Mouse (Mus musculus): ENCODE data around the gene Olfr993. TPM values are rescaled to one million over a fixed set of nuclear protein-coding genes. Genes with fewer than 3 reads are reported as not detected.

Gene Olfr993
- not detected for polyA plus RNA-seq (2012; fragmentation: generic; extraction: Trizol)
- long read RNA-seq, experiment 1: 0 reads
- long read RNA-seq, experiment 2: 0 reads

GRCm38 (mm10) chr2:85414777-85415176 lies at the start of gene Olfr993:
TSS of gene Olfr993 (minus strand) at chr2:85414877.
- H3K27me3 ChIP-seq (ENCODE audit: control insufficient read depth, insufficient read depth, insufficient read length): no peaks in the 10 kb centered on the region
- H3K79me3 ChIP-seq (ENCODE audit: low read depth): no peaks in the 10 kb centered on the region
- TF ChIP-seq MYOG (IDR thresholded peaks at IDR 0.05; ENCODE audit: control insufficient read depth, extremely low read depth, insufficient read length) (no peak), MAX (IDR thresholded peaks at IDR 0.05) (no peak), USF1 (IDR thresholded peaks at IDR 0.05; ENCODE audit: low read depth) (no peak), FOSL1 (IDR thresholded peaks at IDR 0.05; ENCODE audit: insufficient read depth, low read length, poor library complexity, severe bottlenecking) (no peak), CEBPB (IDR thresholded peaks at IDR 0.05; ENCODE audit: low read depth) (no peak)
- H3K4me3 ChIP-seq (ENCODE audit: insufficient read depth, poor library complexity, severe bottlenecking): no peak within 1 kb of the TSS
- H3ac ChIP-seq (ENCODE audit: control insufficient read depth, insufficient read length, low read depth): no peak within 1 kb of the TSS
- no peaks in the 10 kb centered on the region for H3K79me2 ChIP-seq (ENCODE audit: control insufficient read depth, insufficient read depth)
- H3K36me3 ChIP-seq (ENCODE audit: control insufficient read depth, insufficient read depth): no peaks in the 10 kb centered on the region

- Histone ChIP-seq H3K27me3 (ENCODE audit: control insufficient read depth, insufficient read depth, insufficient read length) (no peaks in the 10 kb centered on the region), H3K4me3 (ENCODE audit: insufficient read depth, poor library complexity, severe bottlenecking) (no peak within 1 kb of the TSS), H3K79me2 (ENCODE audit: control insufficient read depth, insufficient read depth) (no peaks in the 10 kb centered on the region), H3K79me3 (ENCODE audit: low read depth) (no peaks in the 10 kb centered on the region), H3K36me3 (ENCODE audit: control insufficient read depth, insufficient read depth) (no peaks in the 10 kb centered on the region), H3ac (ENCODE audit: control insufficient read depth, insufficient read length, low read depth) (no peak within 1 kb of the TSS)
- TF ChIP-seq USF1 (IDR thresholded peaks at IDR 0.05; ENCODE audit: low read depth) (no peak), MYOD1 (IDR thresholded peaks at IDR 0.05; ENCODE audit: control insufficient read depth, insufficient read length, low read depth) (no peak), MYOG (IDR thresholded peaks at IDR 0.05; ENCODE audit: control insufficient read depth, extremely low read depth, insufficient read length) (no peak), MAX (IDR thresholded peaks at IDR 0.05) (no peak), CEBPB (IDR thresholded peaks at IDR 0.05; ENCODE audit: low read depth) (no peak), CTCF (IDR thresholded peaks at IDR 0.05; ENCODE audit: control insufficient read depth, insufficient read depth, insufficient read length) (no peak), FOSL1 (IDR thresholded peaks at IDR 0.05; ENCODE audit: insufficient read depth, low read length, poor library complexity, severe bottlenecking) (no peak)
These were observed 28.9 kb upstream of the Olfr993 start, which contains the start of gene Olfr995 for GRCm38 (mm10) chr2:85443539-85443938. TSS of gene Olfr995 (minus strand) at chr2:85443639.

- Histone ChIP-seq H3K4me3 (ENCODE audit: insufficient read depth, poor library complexity, severe bottlenecking) (no peak overlapping the region), H3K36me3 (ENCODE audit: control insufficient read depth, insufficient read depth) (no peaks in the 10 kb centered on the region), H3K79me3 (ENCODE audit: low read depth) (no peaks in the 10 kb centered on the region), H3ac (ENCODE audit: control insufficient read depth, insufficient read length, low read depth) (no peak overlapping the region), H3K79me2 (ENCODE audit: control insufficient read depth, insufficient read depth) (no peaks in the 10 kb centered on the region), H3K27me3 (ENCODE audit: control insufficient read depth, insufficient read depth, insufficient read length) (no peaks in the 10 kb centered on the region)
- no peak for TF ChIP-seq USF1 (IDR thresholded peaks at IDR 0.05; ENCODE audit: low read depth)
These were observed 27.9 kb upstream of the Olfr993 start for GRCm38 (mm10) chr2:85442546-85442945.

- H3K79me3 ChIP-seq (ENCODE audit: low read depth): no peaks in the 10 kb centered on the region
- H3ac ChIP-seq (ENCODE audit: control insufficient read depth, insufficient read length, low read depth): no peak within 1 kb of the TSS
- H3K36me3 ChIP-seq (ENCODE audit: control insufficient read depth, insufficient read depth): no peaks in the 10 kb centered on the region
- no peak within 1 kb of the TSS for H3K4me3 ChIP-seq (ENCODE audit: insufficient read depth, poor library complexity, severe bottlenecking)
- TF ChIP-seq MYOD1 (IDR thresholded peaks at IDR 0.05; ENCODE audit: control insufficient read depth, insufficient read length, low read depth) (no peak), CTCF (IDR thresholded peaks at IDR 0.05; ENCODE audit: control insufficient read depth, insufficient read depth, insufficient read length) (no peak), CEBPB (IDR thresholded peaks at IDR 0.05; ENCODE audit: low read depth) (no peak), MYOG (IDR thresholded peaks at IDR 0.05; ENCODE audit: control insufficient read depth, extremely low read depth, insufficient read length) (no peak), MAX (IDR thresholded peaks at IDR 0.05) (no peak), FOSL1 (IDR thresholded peaks at IDR 0.05; ENCODE audit: insufficient read depth, low read length, poor library complexity, severe bottlenecking) (no peak)
- H3K79me2 ChIP-seq (ENCODE audit: control insufficient read depth, insufficient read depth): no peaks in the 10 kb centered on the region
- no peaks in the 10 kb centered on the region for H3K27me3 ChIP-seq (ENCODE audit: control insufficient read depth, insufficient read depth, insufficient read length)
These were observed 21.7 kb upstream of the Olfr993 start, which contains the start of gene Olfr994 for GRCm38 (mm10) chr2:85436351-85436750. TSS of gene Olfr994 (minus strand) at chr2:85436451.

- H3K79me3 ChIP-seq (ENCODE audit: low read depth): no peaks in the 10 kb centered on the region
- no peaks in the 10 kb centered on the region for H3K27me3 ChIP-seq (ENCODE audit: control insufficient read depth, insufficient read depth, insufficient read length)
- TF ChIP-seq MYOD1 (IDR thresholded peaks at IDR 0.05; ENCODE audit: control insufficient read depth, insufficient read length, low read depth): no peak
- no peak overlapping the region for H3K4me3 ChIP-seq (ENCODE audit: insufficient read depth, poor library complexity, severe bottlenecking)
- no peaks in the 10 kb centered on the region for H3K36me3 ChIP-seq (ENCODE audit: control insufficient read depth, insufficient read depth)
- no peaks in the 10 kb centered on the region for H3K79me2 ChIP-seq (ENCODE audit: control insufficient read depth, insufficient read depth)
- H3ac ChIP-seq (ENCODE audit: control insufficient read depth, insufficient read length, low read depth): no peak overlapping the region
These were observed 11.2 kb upstream of the Olfr993 start for GRCm38 (mm10) chr2:85425893-85426292.

GRCm38 (mm10) chr2:85409369-85409768 lies 5.3 kb downstream of the Olfr993 start, which contains the start of gene Olfr992:
TSS of gene Olfr992 (minus strand) at chr2:85409469.
- TF ChIP-seq MYOD1 (IDR thresholded peaks at IDR 0.05; ENCODE audit: control insufficient read depth, insufficient read length, low read depth) (no peak), USF1 (IDR thresholded peaks at IDR 0.05; ENCODE audit: low read depth) (no peak), CTCF (IDR thresholded peaks at IDR 0.05; ENCODE audit: control insufficient read depth, insufficient read depth, insufficient read length) (no peak), CEBPB (IDR thresholded peaks at IDR 0.05; ENCODE audit: low read depth) (no peak), MYOG (IDR thresholded peaks at IDR 0.05; ENCODE audit: control insufficient read depth, extremely low read depth, insufficient read length) (no peak), MAX (IDR thresholded peaks at IDR 0.05) (no peak), FOSL1 (IDR thresholded peaks at IDR 0.05; ENCODE audit: insufficient read depth, low read length, poor library complexity, severe bottlenecking) (no peak)
- Histone ChIP-seq H3K79me3 (ENCODE audit: low read depth) (no peaks in the 10 kb centered on the region), H3K79me2 (ENCODE audit: control insufficient read depth, insufficient read depth) (no peaks in the 10 kb centered on the region), H3K4me3 (ENCODE audit: insufficient read depth, poor library complexity, severe bottlenecking) (no peak within 1 kb of the TSS), H3K27me3 (ENCODE audit: control insufficient read depth, insufficient read depth, insufficient read length) (no peaks in the 10 kb centered on the region), H3ac (ENCODE audit: control insufficient read depth, insufficient read length, low read depth) (no peak within 1 kb of the TSS), H3K36me3 (ENCODE audit: control insufficient read depth, insufficient read depth) (no peaks in the 10 kb centered on the region)

Other genes with a start within 250 kb of the Olfr993 start
- gene Lrrc55, start 217.7 kb downstream of the Olfr993 start, polyA plus RNA-seq (2012; fragmentation: generic; extraction: Trizol): not detected
- gene Olfr987, start 75.6 kb downstream of the Olfr993 start, polyA plus RNA-seq (2012; fragmentation: generic; extraction: Trizol): not detected
- not detected for gene Olfr988, start 51.6 kb downstream of the Olfr993 start, polyA plus RNA-seq (2012; fragmentation: generic; extraction: Trizol)
- not detected for gene Olfr992, start 5.4 kb downstream of the Olfr993 start, polyA plus RNA-seq (2012; fragmentation: generic; extraction: Trizol)
- not detected for gene Olfr994, start 21.6 kb upstream of the Olfr993 start, polyA plus RNA-seq (2012; fragmentation: generic; extraction: Trizol)
- gene Olfr995, start 28.8 kb upstream of the Olfr993 start, polyA plus RNA-seq (2012; fragmentation: generic; extraction: Trizol): not detected
- not detected for gene 4833423E24Rik, start 104.1 kb upstream of the Olfr993 start, polyA plus RNA-seq (2012; fragmentation: generic; extraction: Trizol)
- not detected for gene Olfr996, start 164.3 kb upstream of the Olfr993 start, polyA plus RNA-seq (2012; fragmentation: generic; extraction: Trizol)
- not detected for gene Olfr998, start 174.1 kb upstream of the Olfr993 start, polyA plus RNA-seq (2012; fragmentation: generic; extraction: Trizol)
- gene Olfr1000, start 197.0 kb upstream of the Olfr993 start, polyA plus RNA-seq (2012; fragmentation: generic; extraction: Trizol): not detected
- gene Olfr1002, start 235.8 kb upstream of the Olfr993 start, polyA plus RNA-seq (2012; fragmentation: generic; extraction: Trizol): not detected
- not detected for gene Olfr154, start 249.6 kb upstream of the Olfr993 start, polyA plus RNA-seq (2012; fragmentation: generic; extraction: Trizol)

Measured in C2C12 (cell line).